Mouse (Mus musculus) intestine, postnatal 0 days (tissue): ENCODE data around the gene Tmem170b. TPM values are rescaled to one million over a fixed set of nuclear protein-coding genes. Genes with fewer than 3 reads are reported as not detected.

Experiments used
- ATAC-seq: fragments of 200-750 bp; cut with Nextera tagmentation; 2 replicates; pipeline ENCODE4 v1.8.0; 2017; ENCODE audit warnings: mild to moderate bottlenecking, moderate TSS enrichment, moderate library complexity
- H3K27ac ChIP-seq: fragments of 300-500 bp; sonication (generic); 2 replicates; pipeline ENCODE4 v1.5.1; 2014; ENCODE audit warnings: mild to moderate bottlenecking, low read depth, low read length, moderate library complexity
- H3K27me3 ChIP-seq: fragments of 300-500 bp; sonication (generic); replicated peaks from 2 replicates; pipeline ENCODE4 v1.6.1; 2014; ENCODE audit warnings: low read length, mixed read lengths; ENCODE audit not compliant: control insufficient read depth, insufficient read depth
- H3K36me3 ChIP-seq: fragments of 300-500 bp; sonication (generic); 2 replicates; pipeline ENCODE4 v1.6.1; 2014; ENCODE audit warnings: mild to moderate bottlenecking, moderate library complexity; ENCODE audit not compliant: control insufficient read depth, insufficient read depth
- H3K4me1 ChIP-seq: fragments of 300-500 bp; sonication (generic); replicated peaks from 2 replicates; pipeline ENCODE4 v1.6.1; 2014; ENCODE audit warnings: antibody characterized with exemption, low read length, mixed read lengths; ENCODE audit not compliant: control insufficient read depth, insufficient read depth
- H3K4me2 ChIP-seq: fragments of 300-500 bp; sonication (generic); replicated peaks from 2 replicates; pipeline ENCODE4 v1.6.1; 2014; ENCODE audit warnings: low read depth, mild to moderate bottlenecking, moderate library complexity
- H3K4me3 ChIP-seq: fragments of 300-500 bp; sonication (generic); 2 replicates; pipeline ENCODE4 v1.5.1; 2014; ENCODE audit warnings: low read depth, low read length
- H3K9ac ChIP-seq: fragments of 300-500 bp; sonication (generic); 2 replicates; pipeline ENCODE4 v1.6.1; 2014; ENCODE audit warnings: mild to moderate bottlenecking, low read depth, low read length
- H3K9me3 ChIP-seq: fragments of 300-500 bp; sonication (generic); 2 replicates; pipeline ENCODE4 v1.6.1; 2016; ENCODE audit warnings: mixed run types; ENCODE audit not compliant: control insufficient read depth
- CTCF ChIP-seq: sonication (generic); IDR thresholded peaks from 2 replicates; pipeline ENCODE4 v1.5.1; 2016; ENCODE audit warnings: low read depth, mild to moderate bottlenecking, control low read depth, antibody characterized with exemption, moderate library complexity
- WGBS: fragments of 180-500 bp; shearing (Covaris S2); extraction: QIAGEN DNeasy Blood & Tissue Kit; methylation state at CpG from one replicate; pipeline ENCODE4 v1.1.7; 2014; 5-methylcytosine and 5-hydroxymethylcytosine counted together
- polyA plus RNA-seq: library from polyadenylated mRNA; unstranded; fragments of >200 nt; fragmentation: Nextera tagmentation; extraction: Ambion mirVana; gene quantifications from 2 replicates; pipeline ENCODE4 v1.2.1, GENCODE M21; 2015

Gene Tmem170b
- polyA plus RNA-seq, 1 experiment from 2014 or later = 7.7 TPM

DNA sequence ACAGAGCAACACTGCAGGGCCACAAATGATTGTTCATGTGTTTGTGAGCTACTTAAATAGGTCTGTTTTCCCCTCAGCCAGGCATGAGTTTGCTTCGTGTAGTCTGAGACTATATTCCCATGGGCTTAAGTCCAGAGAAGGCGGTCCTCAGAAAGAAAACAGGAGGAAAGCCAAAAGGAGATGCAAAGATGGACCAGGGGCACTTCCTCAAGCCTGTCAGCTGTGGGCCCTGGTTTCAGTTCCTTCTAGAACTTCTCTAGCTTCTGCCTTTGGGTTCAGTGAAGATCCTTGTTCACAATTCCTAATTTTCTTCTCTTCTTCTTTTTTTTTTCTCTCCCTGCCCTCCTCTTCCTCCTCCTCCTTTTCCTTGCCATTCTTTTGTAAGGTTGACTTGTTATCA lies 9.0 kb upstream of the Tmem170b start:
- 61% methylated on average over 2 of the region's 2 CpGs for WGBS
- TF ChIP-seq CTCF = no peak
- Histone ChIP-seq H3K27me3 (no peaks in the 10 kb centered on the region), H3K4me3 (no peak overlapping the region), H3K36me3 (no peaks in the 10 kb centered on the region), H3K9me3 (no peaks in the 10 kb centered on the region), H3K27ac (no peak overlapping the region), H3K4me1 (no peaks in the 10 kb centered on the region), H3K4me2 (no peak overlapping the region), H3K9ac (no peak overlapping the region)
- ATAC-seq = no peak

GRCm38 (mm10) chr13:41599977-41600376 lies 5.7 kb upstream of the Tmem170b start:
- ATAC-seq = no peak
- no peak for TF ChIP-seq CTCF
- no peaks in the 10 kb centered on the region for H3K9me3 ChIP-seq
- no peak overlapping the region for H3K4me3 ChIP-seq
- no peak overlapping the region for H3K4me2 ChIP-seq
- H3K4me1 ChIP-seq = 0 out of 2 replicates have a peak, but pooled peaks cover under 1% of the 10 kb centered on the region
- no peak overlapping the region for H3K27ac ChIP-seq
- WGBS = 67% methylated on average over 4 of the region's 4 CpGs
- no peaks in the 10 kb centered on the region for H3K27me3 ChIP-seq
- no peak overlapping the region for H3K9ac ChIP-seq
- H3K36me3 ChIP-seq = no peaks in the 10 kb centered on the region

DNA sequence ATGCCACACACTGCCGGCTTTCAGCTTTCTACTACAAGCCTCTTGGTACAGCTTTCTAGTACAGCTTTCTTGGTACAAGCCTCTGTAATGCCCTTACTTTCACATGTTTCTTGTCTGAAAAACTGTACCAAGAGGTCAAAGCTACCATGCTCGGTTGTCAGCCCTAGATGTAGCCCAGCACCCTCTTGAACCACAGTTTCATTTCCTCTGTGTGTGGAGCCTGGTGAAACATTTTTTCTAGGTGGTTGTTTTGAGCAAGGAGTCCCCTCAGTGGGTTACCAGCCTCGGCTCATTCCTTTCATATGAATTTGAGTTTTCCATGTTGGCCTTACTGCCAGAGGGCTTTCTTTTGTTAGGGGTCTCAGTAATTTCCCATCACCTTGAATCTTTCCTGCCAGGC lies 4.7 kb upstream of the Tmem170b start:
- no peaks in the 10 kb centered on the region for H3K27me3 ChIP-seq
- H3K36me3 ChIP-seq = no peaks in the 10 kb centered on the region
- H3K9me3 ChIP-seq = no peaks in the 10 kb centered on the region
- TF ChIP-seq CTCF = no peak
- ATAC-seq = no peak
- 0 out of 2 replicates have a peak, but pooled peaks cover 3% of the 10 kb centered on the region for H3K4me1 ChIP-seq
- H3K4me3 ChIP-seq = no peak overlapping the region
- no peak overlapping the region for H3K27ac ChIP-seq
- no peak overlapping the region for H3K9ac ChIP-seq
- no peak overlapping the region for H3K4me2 ChIP-seq
- WGBS = 84% methylated on average over 3 of the region's 3 CpGs

GRCm38 (mm10) chr13:41603921-41604466 lies 1.7 kb upstream of the Tmem170b start:
- no peaks in the 10 kb centered on the region for H3K9me3 ChIP-seq
- no peaks in the 10 kb centered on the region for H3K27me3 ChIP-seq
- no peak overlapping the region for H3K4me2 ChIP-seq
- no peak overlapping the region for H3K4me3 ChIP-seq
- H3K36me3 ChIP-seq = no peaks in the 10 kb centered on the region
- H3K9ac ChIP-seq = no peak overlapping the region
- H3K27ac ChIP-seq = no peak overlapping the region
- 0 out of 2 replicates have a peak, but pooled peaks cover 3% of the 10 kb centered on the region for H3K4me1 ChIP-seq
- TF ChIP-seq CTCF = no peak
- WGBS = 87% methylated on average over 5 of the region's 5 CpGs
- no peak for ATAC-seq

DNA sequence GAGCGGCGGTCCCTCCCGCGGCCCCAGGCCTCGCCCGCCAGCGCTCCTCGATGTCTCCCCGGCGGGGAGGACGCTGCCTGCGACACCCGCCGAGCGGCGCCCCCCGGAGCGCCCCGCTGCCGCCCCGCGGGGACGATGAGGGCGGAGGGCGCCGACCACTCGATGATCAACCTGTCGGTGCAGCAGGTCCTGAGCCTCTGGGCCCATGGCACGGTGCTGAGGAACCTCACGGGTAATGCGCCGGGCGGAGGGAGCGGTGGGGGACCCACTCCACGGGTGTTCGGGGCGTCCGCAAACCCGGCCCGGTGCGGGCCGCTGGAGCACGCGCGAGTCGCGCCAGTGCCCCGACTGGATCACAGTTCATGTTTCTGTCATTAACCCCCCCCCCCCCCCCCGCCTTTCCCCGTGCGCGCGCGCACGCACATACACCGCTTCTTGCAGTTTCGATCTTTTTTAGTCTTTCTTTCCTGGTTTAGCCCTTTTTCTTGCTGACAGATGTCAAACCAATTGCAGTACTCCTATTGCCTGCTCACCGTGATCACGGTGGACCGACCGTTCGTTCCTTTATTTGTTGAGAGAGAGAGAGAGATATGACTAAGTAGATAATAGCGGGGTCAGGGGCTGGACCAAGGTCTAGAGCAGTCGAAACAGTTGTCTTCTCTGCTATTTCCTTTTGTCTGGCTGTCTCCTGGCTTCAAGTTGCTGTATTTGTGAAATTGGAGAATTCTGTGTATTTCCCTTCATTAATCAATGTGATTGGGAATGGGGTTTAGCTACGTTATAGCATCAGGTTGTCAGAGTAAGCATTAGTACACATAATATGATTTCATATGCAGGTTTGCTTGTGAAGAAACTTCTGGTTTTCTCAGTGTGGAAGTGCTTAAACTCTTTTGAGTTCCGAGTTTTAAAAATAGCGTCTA lies 634 bp downstream of the Tmem170b start:
- Histone ChIP-seq H3K27ac (peak overlapping the region; percentile 99), H3K36me3 (no peaks in the 10 kb centered on the region), H3K4me3 (peak overlapping the region; percentile 92), H3K9ac (peak overlapping the region; percentile 96), H3K4me1 (0 out of 2 replicates have a peak, but pooled peaks cover 3% of the 10 kb centered on the region), H3K27me3 (no peaks in the 10 kb centered on the region), H3K4me2 (peak overlapping the region; percentile 87), H3K9me3 (no peaks in the 10 kb centered on the region)
- no peak for TF ChIP-seq CTCF
- WGBS = 2% methylated on average over 54 of the region's 67 CpGs
- peak; percentile 41 for ATAC-seq

- H3K4me2 ChIP-seq = peak overlapping the region; percentile 87
- 0 out of 2 replicates have a peak, but pooled peaks cover 3% of the 10 kb centered on the region for H3K4me1 ChIP-seq
- 51% methylated on average over 3 of the region's 3 CpGs for WGBS
- no peak for ATAC-seq
- no peak for TF ChIP-seq CTCF
- H3K27ac ChIP-seq = no peak overlapping the region
- H3K27me3 ChIP-seq = no peaks in the 10 kb centered on the region
- H3K4me3 ChIP-seq = no peak overlapping the region
- H3K9ac ChIP-seq = no peak overlapping the region
- no peaks in the 10 kb centered on the region for H3K9me3 ChIP-seq
- H3K36me3 ChIP-seq = no peaks in the 10 kb centered on the region
Observed at GRCm38 (mm10) chr13:41607589-41607988, 1.9 kb downstream of the Tmem170b start.
